Mouse (Mus musculus): ENCODE measurements around the gene Plcg2. TPM values are rescaled to one million over a fixed set of nuclear protein-coding genes. Genes with fewer than 3 reads are reported as not detected.

Plcg2 gene
- total RNA-seq, 4 experiments from 2014 or later = 0.51 to 0.74 (median 0.67) TPM

- DNase-seq (ENCODE audit: low spot score in 2 of 2) = no peak
Observed at GRCm38 (mm10) chr8:117484731-117485130, 13.4 kb upstream of the Plcg2 start.

GRCm38 (mm10) chr8:117485316-117485715 is 12.8 kb upstream of the Plcg2 start:
- DNase-seq (ENCODE audit: low spot score in 2 of 2) = no peak

DNA sequence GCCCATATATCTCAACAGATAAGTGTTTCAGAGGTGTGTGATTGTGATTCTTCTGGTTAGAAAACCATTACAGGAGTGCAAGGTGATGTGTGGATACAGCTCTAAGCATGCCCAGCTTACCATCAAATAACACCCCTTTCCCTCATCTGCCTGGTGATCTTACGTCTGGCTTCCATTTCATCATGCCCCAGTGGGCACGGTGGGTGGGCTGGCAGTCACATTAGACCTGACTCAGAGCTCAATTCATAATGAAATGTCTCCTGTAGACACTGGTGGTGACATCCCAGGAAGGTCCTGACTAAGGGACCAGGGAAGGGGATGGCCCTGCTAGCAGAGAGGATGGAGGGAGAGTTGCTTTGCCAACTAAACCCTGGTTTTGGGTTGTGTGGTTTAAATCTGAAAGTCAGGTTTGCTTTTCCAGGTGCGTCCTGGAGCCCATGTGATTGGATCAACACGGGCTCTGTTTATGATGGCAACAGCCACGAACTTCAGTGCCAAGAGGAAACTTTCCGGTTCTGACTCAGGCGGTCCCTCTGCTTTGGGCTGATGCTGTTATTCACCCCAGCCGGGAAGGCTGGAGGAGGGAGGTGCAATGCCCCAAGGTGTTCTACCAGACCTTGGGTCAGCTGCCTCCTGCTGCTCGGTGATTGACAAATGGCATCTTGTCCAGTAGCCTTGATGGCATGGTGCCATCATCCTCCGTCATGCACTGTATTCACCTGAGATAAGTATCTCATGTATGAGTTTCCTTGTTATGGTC is 9.7 kb upstream of the Plcg2 start:
- DNase-seq (ENCODE audit: low spot score in 2 of 2) = no peak

DNA sequence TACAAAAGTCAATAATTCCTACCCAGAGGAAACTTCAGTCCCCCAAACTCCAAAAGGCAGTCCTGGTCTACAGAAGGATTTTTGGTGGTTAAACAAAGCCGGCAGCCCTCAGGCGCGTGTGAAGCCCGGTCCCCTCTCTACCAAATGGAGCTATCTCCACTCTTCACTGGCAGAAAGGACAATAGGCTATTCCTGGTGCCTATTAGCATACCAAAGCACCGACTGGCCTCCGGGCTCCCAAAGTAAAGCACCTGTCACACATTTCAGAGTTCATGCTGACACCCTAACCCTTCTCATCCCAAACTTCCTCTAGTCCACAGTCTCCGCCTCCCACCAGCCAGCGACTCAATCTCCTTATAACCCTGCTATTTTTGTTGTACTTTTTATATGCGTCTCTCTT is 4.5 kb upstream of the Plcg2 start:
- DNase-seq (ENCODE audit: low spot score in 2 of 2) = no peak

- no peak for DNase-seq (ENCODE audit: low spot score in 2 of 2)
Observed at GRCm38 (mm10) chr8:117494874-117495273, 3.2 kb upstream of the Plcg2 start.

- DNase-seq (ENCODE audit: low spot score in 2 of 2) = no peak
Observed at GRCm38 (mm10) chr8:117498915-117499540, 937 bp downstream of the Plcg2 start.

DNA sequence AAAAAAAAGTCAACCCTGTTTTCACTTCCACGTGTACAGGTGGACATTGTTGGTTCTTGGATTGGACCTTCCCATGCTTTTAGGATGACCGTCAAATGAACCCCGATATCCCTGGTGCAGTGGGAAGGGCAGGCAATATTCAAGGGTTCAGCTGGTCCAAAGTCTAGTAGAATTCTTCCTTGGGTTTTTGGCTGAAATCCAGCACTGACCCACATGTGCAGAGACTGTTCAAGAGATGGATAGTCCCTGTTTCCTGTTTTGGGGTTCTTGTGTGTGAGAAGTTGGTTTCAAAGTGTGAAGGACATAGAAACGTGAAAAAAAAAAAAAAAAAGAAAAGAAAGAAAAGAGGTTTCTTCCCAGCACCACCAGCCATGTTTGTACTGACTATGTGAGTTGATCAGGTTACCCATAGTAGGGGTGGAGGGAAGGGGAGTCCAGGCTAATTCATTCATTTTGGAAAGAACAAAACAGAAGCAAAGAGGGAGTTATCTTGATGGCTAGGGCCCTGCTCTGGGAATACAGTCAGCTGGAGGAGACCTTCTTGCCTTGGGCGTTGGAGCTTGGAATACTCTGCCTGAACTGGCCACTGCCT is 2.2 kb downstream of the Plcg2 start:
- DNase-seq (ENCODE audit: low spot score in 2 of 2) = no peak

- no peak for DNase-seq (ENCODE audit: low spot score in 2 of 2)
Observed at GRCm38 (mm10) chr8:117501323-117501722, 3.2 kb downstream of the Plcg2 start.

DNA sequence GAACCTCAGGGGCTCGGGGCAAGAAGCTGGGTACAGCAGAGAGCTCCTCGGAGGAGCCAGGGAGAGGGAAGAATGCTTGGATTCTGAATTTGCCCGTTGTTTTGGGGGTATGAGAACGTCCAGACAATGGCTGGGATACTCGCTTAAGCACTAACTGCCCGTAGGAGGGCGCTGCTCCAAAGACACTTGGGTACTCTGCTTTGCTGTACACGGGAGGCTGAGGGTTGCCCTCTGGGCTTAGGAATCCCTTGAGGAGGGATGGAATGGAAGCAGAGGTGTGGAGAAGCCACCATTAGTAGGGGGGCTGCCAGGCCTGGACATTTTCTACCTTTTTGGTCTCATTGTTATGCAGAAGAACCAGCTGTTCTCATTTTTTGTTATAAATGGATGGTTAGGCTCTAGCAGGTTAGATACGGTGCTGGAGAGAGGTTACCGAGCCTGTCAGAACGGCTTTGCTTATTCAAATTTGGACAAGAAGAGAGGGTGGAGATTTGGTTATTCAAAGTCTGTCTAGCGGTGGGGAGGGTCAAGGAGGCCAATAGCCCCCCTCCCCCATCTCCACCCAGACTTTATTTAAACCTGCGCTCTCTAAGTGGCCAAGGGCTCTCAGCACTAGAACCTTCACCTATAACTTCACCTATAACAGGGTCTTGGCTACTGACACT is 5.4 kb downstream of the Plcg2 start:
- DNase-seq (ENCODE audit: low spot score in 2 of 2) = no peak

DNA sequence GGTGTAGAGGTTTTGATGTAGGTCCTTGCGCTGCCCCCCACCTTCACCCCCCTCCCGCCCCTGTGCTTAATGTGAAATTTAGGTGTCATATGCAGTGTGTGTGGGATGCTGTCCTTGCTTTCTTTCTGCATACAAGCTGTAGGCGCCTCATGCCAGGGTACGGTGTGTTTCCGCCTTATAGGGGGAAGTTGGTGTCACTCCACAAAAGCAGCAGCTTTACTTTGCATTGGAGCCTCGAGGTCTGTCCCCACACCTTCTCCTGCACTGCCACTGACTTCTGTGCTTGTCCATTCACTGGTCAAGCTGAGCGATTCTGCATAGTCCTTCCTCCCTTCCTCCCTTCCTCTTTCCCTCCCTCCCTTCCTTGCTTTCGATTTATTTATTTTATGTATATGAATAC is 9.6 kb downstream of the Plcg2 start:
- no peak for DNase-seq (ENCODE audit: low spot score in 2 of 2)

DNA sequence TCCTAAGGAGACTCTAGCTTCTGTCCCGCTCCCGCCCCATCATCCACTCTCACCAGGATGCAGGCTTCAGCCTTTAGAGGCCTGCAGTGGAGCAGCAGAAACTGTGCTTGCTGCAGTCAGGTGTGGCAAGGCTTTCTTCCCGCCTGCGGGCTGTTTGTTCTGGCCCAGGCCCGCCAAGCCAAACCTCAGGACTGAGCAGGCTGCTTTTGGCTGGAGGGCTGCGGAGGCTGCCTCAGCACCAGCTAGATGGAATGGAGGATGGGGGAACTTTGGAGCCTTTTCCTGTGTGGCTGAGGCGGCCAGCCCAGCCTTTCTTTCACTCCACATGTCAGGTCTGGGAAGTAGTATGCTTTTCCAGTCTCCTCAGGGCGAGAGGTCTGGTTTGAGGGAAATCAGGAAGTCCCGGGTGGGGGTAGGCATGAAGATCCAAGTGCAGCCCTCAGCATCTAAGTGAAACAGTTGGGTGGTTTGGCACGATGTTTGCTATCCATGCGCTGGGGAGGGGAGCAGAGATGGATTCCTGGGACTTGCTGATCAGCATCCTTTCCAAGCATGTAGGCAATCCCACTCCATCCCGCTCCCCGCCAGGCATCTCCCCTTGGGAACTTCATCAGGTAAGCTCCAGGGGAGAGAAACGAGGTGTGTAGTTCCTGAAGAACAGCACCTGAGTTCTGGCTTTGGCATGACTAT is 18.9 kb downstream of the Plcg2 start:
- DNase-seq (ENCODE audit: low spot score in 2 of 2) = no peak

DNA sequence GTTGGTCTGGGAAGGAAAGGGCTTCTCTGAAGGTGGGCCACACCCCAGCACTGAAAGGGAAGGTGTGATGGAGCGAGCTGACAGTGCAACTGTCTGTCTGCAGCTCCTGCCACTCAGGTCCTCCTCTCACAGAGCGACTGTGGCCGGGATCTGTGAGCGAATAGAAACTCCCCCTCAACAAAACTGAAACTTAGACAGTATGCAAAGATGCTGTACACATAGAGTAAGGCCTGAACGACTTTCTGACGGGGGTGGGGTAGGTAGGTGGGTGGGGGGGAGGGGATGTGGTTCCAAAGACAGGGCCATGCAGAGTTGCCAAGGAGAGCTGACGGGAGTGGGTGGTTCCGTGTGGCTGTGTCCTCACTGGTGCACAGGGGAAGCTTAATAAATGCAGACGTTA is 19.8 kb downstream of the Plcg2 start:
- DNase-seq (ENCODE audit: low spot score in 2 of 2) = no peak

DNA sequence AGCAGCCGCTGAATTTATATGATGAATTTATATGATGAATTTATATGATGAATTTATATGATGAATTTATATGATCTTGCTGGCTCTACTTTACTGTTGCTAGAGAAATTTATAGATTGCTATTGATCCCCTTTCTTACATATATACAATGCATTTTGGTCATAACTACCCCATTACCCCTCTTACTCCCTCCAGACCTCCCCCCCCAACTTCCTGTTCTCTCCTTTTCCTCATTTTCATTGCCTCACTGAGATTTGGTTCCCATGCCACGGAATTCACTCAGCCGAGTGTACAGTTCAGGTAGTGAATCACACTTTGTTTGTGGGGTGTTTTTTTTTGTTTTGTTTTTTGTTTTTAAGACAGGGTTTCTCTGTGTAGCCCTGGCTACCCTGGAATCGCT is 20.8 kb downstream of the Plcg2 start:
- no peak for DNase-seq (ENCODE audit: low spot score in 2 of 2)

- no peak for DNase-seq (ENCODE audit: low spot score in 2 of 2)
Observed at GRCm38 (mm10) chr8:117526185-117526584, 28.1 kb downstream of the Plcg2 start.

DNA sequence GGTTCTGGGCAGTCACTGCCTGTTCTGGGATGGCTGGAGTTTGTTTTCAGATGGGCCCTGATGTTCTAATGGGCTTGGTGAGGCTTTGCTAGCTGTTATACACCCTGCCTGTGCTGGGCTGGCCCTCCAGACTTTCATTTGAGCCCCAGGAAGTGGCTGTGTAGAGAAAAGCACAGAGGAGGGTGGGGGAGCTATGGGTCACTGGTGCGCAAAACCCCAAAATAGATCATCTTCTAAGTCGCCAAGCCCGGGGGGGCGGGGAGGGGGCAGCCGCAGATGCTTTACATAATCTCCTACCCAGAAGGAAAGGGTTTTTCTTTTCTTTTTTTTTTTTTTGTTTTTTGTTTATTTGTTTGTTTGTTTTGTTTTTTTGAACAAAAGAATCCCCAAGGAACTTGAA is 29.9 kb downstream of the Plcg2 start:
- no peak for DNase-seq (ENCODE audit: low spot score in 2 of 2)

- no peak for DNase-seq (ENCODE audit: low spot score in 2 of 2)
Observed at GRCm38 (mm10) chr8:117529177-117529576, 31.1 kb downstream of the Plcg2 start.

DNA sequence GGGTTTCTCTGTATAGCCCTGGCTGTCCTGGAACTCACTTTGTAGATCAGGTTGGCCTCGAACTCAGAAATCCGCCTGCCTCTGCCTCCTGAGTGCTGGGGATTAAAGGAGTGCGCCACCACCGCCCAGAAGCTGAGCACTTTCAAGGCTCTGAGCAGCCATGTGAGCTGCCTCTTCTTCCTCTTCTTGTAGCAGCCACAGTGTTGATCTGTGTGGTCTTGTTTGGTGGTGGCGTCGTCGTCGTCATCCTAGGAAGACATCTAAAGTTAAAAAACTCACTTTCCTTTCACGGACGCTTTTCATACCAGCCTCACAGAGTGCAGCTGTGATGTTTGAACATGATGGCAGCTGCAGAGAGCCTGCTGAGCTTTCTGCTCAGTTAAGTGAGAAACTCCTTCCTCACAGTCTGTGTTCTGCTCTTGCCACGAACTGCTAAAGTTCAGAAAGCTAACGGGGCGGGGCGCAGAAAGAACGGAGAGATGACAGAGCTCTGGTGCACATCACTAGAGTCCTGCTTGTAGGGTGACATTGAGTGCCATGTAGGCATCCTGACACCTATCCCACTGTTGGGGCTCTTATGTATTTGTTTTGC is 34.4 kb downstream of the Plcg2 start:
- DNase-seq (ENCODE audit: low spot score in 2 of 2) = no peak

GRCm38 (mm10) chr8:117536862-117537261 is 38.8 kb downstream of the Plcg2 start:
- no peak for DNase-seq (ENCODE audit: low spot score in 2 of 2)

GRCm38 (mm10) chr8:117537751-117538150 is 39.7 kb downstream of the Plcg2 start:
- no peak for DNase-seq (ENCODE audit: low spot score in 2 of 2)

- no peak for DNase-seq (ENCODE audit: low spot score in 2 of 2)
Observed at GRCm38 (mm10) chr8:117542951-117543350, 44.9 kb downstream of the Plcg2 start.

- no peak for DNase-seq (ENCODE audit: low spot score in 2 of 2)
Observed at GRCm38 (mm10) chr8:117543789-117544188, 45.7 kb downstream of the Plcg2 start.

Data from gastrocnemius, adult 8-10 months (tissue).